Mouse (Mus musculus) B cell, adult 67 days (primary cell): ENCODE data around the gene Irs1. TPM values are rescaled to one million over a fixed set of nuclear protein-coding genes. Genes with fewer than 3 reads are reported as not detected.

Experiments used
- total RNA-seq, 2 experiments: library from RNA; stranded (reverse); gene quantifications; 4 replicates each; pipeline ENCODE4 v1.2.4; 2023

The Irs1 gene
- total RNA-seq: under 1 TPM; 0.06 to 0.50 TPM

DNA sequence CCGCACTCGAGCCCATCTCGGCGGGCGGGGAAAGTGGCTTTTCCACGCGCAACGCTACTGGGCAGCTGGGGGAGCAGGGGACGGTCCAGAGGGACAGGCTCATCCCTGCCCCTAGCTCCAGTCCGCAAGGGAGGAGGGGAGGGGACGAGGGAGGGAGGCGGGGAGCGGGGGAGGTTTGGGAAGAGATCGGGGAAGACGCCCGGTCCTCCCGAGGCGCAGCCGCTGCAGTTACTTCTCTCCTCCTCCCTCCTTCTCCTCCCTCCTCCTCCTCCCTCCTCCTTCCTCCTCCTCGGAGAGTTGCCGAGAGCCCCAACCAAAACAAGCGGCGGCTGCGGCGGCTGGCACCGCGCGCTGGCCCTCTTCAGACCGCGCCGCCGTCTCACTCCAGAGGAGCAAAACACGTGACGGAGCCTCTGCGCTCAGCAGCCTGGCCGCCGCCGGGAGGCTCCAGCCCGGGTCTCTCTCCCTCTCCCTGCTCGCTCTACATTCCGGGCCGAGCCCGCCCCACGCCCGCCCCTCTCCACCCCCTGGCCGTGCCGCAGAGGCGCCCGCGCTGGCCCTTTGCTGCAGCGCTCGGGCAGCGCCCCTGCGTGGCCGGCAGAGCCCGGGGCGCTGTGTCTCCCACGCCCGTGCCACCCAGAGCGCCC is at the start of gene Irs1:
Irs1 (minus strand) TSS at position 266 of the 647 bp plus-strand sequence.

DNA sequence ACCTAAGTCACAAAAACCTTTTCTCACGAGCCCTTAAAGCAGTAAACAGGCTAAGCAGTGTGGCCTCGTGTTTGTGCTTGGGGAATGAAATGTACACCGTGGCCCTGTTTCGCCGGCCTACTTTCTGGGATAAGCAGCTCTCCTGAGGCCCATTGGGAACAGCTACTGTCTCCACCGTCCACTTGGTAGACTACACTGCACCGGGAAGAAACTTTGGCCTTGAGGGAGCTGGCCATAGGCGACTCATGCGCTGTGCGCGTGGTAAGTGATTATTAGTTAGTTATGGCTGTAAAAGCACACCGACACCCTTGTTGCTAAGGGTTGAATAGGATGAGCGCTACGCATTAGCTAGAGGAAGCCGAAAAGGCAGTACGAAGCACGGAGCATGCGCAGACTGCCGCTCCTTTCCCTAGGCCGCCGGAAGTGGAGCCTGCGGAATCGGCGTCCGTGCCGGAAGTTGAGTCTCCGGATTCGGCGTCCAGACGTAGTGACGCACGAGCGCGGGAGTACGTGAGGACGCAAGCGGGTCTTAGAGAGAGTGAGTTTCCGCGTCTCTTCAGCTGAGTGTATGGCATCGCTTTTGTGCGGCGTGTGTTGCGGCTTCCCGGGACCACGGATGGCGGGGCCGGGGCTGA is 25.0 kb upstream of the Irs1 start, which contains the start of gene Rhbdd1:
Rhbdd1 (plus strand) TSS at position 342 of the 635 bp plus-strand sequence.

DNA sequence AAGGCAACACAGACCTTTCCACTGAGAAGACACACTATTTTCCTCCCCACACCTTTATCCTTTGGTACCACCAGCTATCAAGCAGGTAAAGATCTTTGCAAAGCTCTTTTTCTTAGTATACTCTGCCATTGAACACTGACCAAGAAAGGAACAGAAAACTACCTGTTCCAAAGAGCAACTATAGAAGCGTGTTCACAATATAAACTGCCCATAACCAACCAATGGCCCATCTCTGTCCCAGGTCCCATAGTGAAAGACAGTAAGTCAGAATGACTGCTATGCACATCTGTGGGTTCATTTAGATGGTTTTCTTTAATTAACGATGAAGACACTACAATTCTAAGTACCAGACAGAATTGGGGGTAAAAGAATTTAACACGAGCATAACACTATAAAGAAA is 58.4 kb downstream of the Irs1 start, which contains the start of gene Gm9747:
Gm9747 (plus strand) TSS at position 301 of the 400 bp plus-strand sequence.

Other genes starting within 250 kb of the Irs1 start
- not detected for gene Gm9747, start 58.3 kb downstream of the Irs1 start, total RNA-seq
- gene Rhbdd1, start 25.0 kb upstream of the Irs1 start, total RNA-seq: 10 to 100 TPM; 17.4 to 22.5 TPM